Mouse (Mus musculus) stomach, postnatal 0 days (tissue): Measurements from ENCODE around the gene Neurod2.

Experiments used
- CTCF ChIP-seq: IDR thresholded peaks from 2 replicates; pipeline ENCODE4 v1.5.1; 2016; ENCODE audit warnings: antibody characterized with exemption, low read depth, mild to moderate bottlenecking, moderate library complexity
- EP300 ChIP-seq: optimal IDR thresholded peaks from 2 replicates; pipeline ENCODE3; 2016; ENCODE audit warnings: antibody characterized with exemption

- no peak for TF ChIP-seq EP300
- TF ChIP-seq CTCF, result no peak
These were observed 12.0 kb downstream of the Neurod2 start for GRCm38 (mm10) chr11:98317479-98317878.
